In the genomic region with DNA sequence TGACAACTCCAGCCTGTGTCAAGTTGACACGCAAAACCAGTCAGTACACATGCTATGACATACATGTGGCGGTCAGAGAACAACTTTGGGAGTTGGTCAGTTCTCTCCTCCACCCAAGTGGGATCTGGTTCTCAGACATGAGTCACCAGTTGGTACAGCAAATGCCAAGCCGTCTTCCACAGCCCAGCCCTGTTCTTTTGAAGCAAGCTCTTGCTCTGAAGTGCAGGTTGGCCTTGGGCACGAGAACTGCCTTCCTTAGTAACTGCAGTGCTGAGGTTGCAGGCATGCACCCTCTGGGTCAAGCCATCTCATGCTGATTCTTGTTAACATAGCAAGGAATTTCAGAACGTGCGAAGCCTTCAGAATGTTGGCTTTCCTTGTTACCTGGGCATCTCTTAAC, we compare ENCODE assay signal across 22 mouse cellular contexts. TPM values are rescaled to one million over a fixed set of nuclear protein-coding genes. Genes with fewer than 3 reads are reported as not detected.
DNase-seq lines count a peak whose midpoint lies in the region; ATAC-seq and TF ChIP-seq lines count a peak whose summit lies in the region.
"Had no signal": no experiment of that assay in that cellular context is flagged by ENCODE, and none has a peak within 500 bp of the region (broad histone marks: within the 10 kb centered on the region; RNA-seq: fewer than 3 reads in every experiment).

No protein-coding gene starts in this region.

- no peaks in the 10 kb centered on the region for H3K27me3 ChIP-seq in lung, postnatal 0 days (replicated peaks; ENCODE audit: insufficient read depth, low read length)
- H3K27me3 ChIP-seq: forebrain, embryonic 15.5 days; heart, embryonic 15.5 days; hindbrain, embryonic 13.5 days had no signal

- TF ChIP-seq POLR2A in lung, adult 2 months (IDR thresholded peaks at IDR 0.05; ENCODE audit: borderline replicate concordance, extremely low read depth, low read depth, low read length): no peak

- no peaks in the 10 kb centered on the region for H3K36me3 ChIP-seq in lung, postnatal 0 days (ENCODE audit: insufficient read depth, low read length)
- H3K36me3 ChIP-seq: forebrain, embryonic 15.5 days; heart, embryonic 10.5 days; heart, embryonic 15.5 days; hindbrain, embryonic 13.5 days had no signal

- H3K27ac ChIP-seq in lung, postnatal 0 days (ENCODE audit: low read length): no peak overlapping the region
- H3K27ac ChIP-seq: forebrain, embryonic 15.5 days; heart, embryonic 10.5 days; heart, embryonic 15.5 days; hindbrain, embryonic 13.5 days; hindbrain, postnatal 0 days had no signal

- no peak overlapping the region for H3K9ac ChIP-seq in lung, postnatal 0 days (replicated peaks; ENCODE audit: low read depth)
- H3K9ac ChIP-seq: forebrain, embryonic 15.5 days; heart, embryonic 15.5 days; hindbrain, embryonic 13.5 days had no signal

- peak; percentile 65 for DNase-seq in lung, postnatal 0 days (ENCODE audit: low spot score)
- DNase-seq in lung, adult 2 months: no peak
- peak; percentile 30 for DNase-seq in adrenal gland, adult 8-10 months
- peak; percentile 21 for DNase-seq in adrenal gland, postnatal 14 days
- no peak for DNase-seq in retina, embryonic 14.5 days (ENCODE audit: low spot score)
- DNase-seq in frontal cortex, postnatal 14 days (ENCODE audit: low spot score in 2 of 2): no peak
- DNase-seq: cerebellum, adult 18-20 months; cerebellum, adult 9-11 months; cerebellum, postnatal 36 days; gastrocnemius, postnatal 10 days; heart, adult 18-20 months; heart, postnatal 14 days had no signal

- no peaks in the 10 kb centered on the region for H3K9me3 ChIP-seq in lung, postnatal 0 days (ENCODE audit: low read length)
- H3K9me3 ChIP-seq: forebrain, embryonic 15.5 days; heart, embryonic 10.5 days; heart, embryonic 15.5 days; hindbrain, embryonic 13.5 days had no signal

- no peak for TF ChIP-seq CTCF in lung, postnatal 0 days (IDR thresholded peaks at IDR 0.05)
- TF ChIP-seq CTCF in lung, adult 2 months (IDR thresholded peaks at IDR 0.05; ENCODE audit: insufficient read depth, low read length): no peak

- H3K4me1 ChIP-seq in lung, postnatal 0 days (ENCODE audit: insufficient read depth, low read depth, low read length): 0 out of 2 replicates have a peak, but pooled peaks cover 3% of the 10 kb centered on the region
- no peaks in the 10 kb centered on the region for H3K4me1 ChIP-seq in lung, adult 2 months (ENCODE audit: control insufficient read depth, insufficient read depth, low read length)
- H3K4me1 ChIP-seq: forebrain, embryonic 15.5 days; heart, embryonic 10.5 days; hindbrain, embryonic 13.5 days had no signal

- ATAC-seq in lung, postnatal 0 days: peak; percentile 80
- ATAC-seq: forebrain, embryonic 15.5 days; hindbrain, postnatal 0 days had no signal

- no peak for TF ChIP-seq EP300 in lung, postnatal 0 days (IDR thresholded peaks at IDR 0.05)

- no peak overlapping the region for H3K4me3 ChIP-seq in lung, postnatal 0 days (ENCODE audit: low read depth, low read length)
- no peak overlapping the region for H3K4me3 ChIP-seq in lung, adult 2 months (replicated peaks; ENCODE audit: extremely low read depth, low read depth, low read length)
- H3K4me3 ChIP-seq: forebrain, embryonic 15.5 days; heart, embryonic 10.5 days; heart, embryonic 15.5 days; hindbrain, embryonic 13.5 days had no signal

- H3K4me2 ChIP-seq in lung, postnatal 0 days (replicated peaks; ENCODE audit: low read depth, low read length): no peak overlapping the region
- H3K4me2 ChIP-seq: forebrain, embryonic 15.5 days; heart, embryonic 15.5 days; hindbrain, embryonic 13.5 days had no signal

- 65% methylated on average over 6 of the region's 6 CpGs for WGBS in lung, postnatal 0 days
- WGBS in lung, adult 2 months: 71% methylated on average over 6 of the region's 6 CpGs

RNA-seq across cellular contexts. Expression of gene Rpl37a, which starts 42.1 kb away (rescaled TPM):
- polyA plus RNA-seq in lung, postnatal 0 days (2015; fragmentation: Nextera tagmentation; extraction: Ambion mirVana): 2,028 and 2,237 TPM in 2 replicates
- 483 and 531 TPM in 2 replicates for polyA plus RNA-seq in lung, adult 2 months (2012; rRNA removed)
- total RNA-seq in adrenal gland, adult 8-10 months (2022): 1,000 to 10,000 TPM; 1,024 to 1,164 (median 1,094) TPM
- 892 and 1,080 TPM in 2 replicates for total RNA-seq in adrenal gland, postnatal 14 days (2021)

RNA-seq across cellular contexts. Expression of gene Ankar, which starts 52.8 kb away (rescaled TPM):
- polyA plus RNA-seq in lung, postnatal 0 days (2015; fragmentation: Nextera tagmentation; extraction: Ambion mirVana): not detected in 2 replicates
- polyA plus RNA-seq in lung, adult 2 months (2012; rRNA removed): not detected in 2 replicates
- not detected for total RNA-seq in adrenal gland, adult 8-10 months (2022)
- not detected in 2 replicates for total RNA-seq in adrenal gland, postnatal 14 days (2021)
- total RNA-seq: ES-E14; gastrocnemius, postnatal 10 days; gastrocnemius, postnatal 4 days; heart, adult 18-20 months; heart, postnatal 14 days; hematopoietic stem cell, adult 5-6 weeks; hindbrain, postnatal 0 days had no signal
- polyA plus RNA-seq: forebrain, embryonic 11.5 days; forebrain, embryonic 15.5 days; heart, embryonic 10.5 days; heart, embryonic 15.5 days; hindbrain, embryonic 13.5 days; hindbrain, postnatal 0 days; intestine, embryonic 14.5 days had no signal

Comparison
In these comparisons a context has a peak if more than half of its experiments do, and no peak if none do; other contexts are left out.
1. DNase-seq: peak in lung, postnatal 0 days (single experiment), adrenal gland, adult 8-10 months (single experiment) and adrenal gland, postnatal 14 days (single experiment); none in lung, adult 2 months (single experiment), retina, embryonic 14.5 days (single experiment) and frontal cortex, postnatal 14 days (0 of 2).